Mouse (Mus musculus) adrenal gland, postnatal 4 days (tissue): Measurements from ENCODE around the gene Crebrf. TPM values are rescaled to one million over a fixed set of nuclear protein-coding genes. Genes with fewer than 3 reads are reported as not detected.
A peak's percentile ranks its signal among the peaks of the same experiment; 100 is the strongest.

Source experiments
- DNase-seq, 2 experiments: peaks; one replicate each; pipeline ENCODE4 v3.0.0; 2021 to 2022; ENCODE audit warnings: low spot score in 2 of 2, mixed read lengths in 2 of 2
- total RNA-seq, 2 experiments: library from RNA; stranded (reverse); gene quantifications; 2 replicates each; pipeline ENCODE4 v1.2.3; 2021

The Crebrf gene
- total RNA-seq, 2 experiments from 2014 or later, result 47.5 to 51.9 TPM

- no peak for DNase-seq
These were observed 11.8 kb upstream of the Crebrf start for GRCm38 (mm10) chr17:26703671-26704070.

DNA sequence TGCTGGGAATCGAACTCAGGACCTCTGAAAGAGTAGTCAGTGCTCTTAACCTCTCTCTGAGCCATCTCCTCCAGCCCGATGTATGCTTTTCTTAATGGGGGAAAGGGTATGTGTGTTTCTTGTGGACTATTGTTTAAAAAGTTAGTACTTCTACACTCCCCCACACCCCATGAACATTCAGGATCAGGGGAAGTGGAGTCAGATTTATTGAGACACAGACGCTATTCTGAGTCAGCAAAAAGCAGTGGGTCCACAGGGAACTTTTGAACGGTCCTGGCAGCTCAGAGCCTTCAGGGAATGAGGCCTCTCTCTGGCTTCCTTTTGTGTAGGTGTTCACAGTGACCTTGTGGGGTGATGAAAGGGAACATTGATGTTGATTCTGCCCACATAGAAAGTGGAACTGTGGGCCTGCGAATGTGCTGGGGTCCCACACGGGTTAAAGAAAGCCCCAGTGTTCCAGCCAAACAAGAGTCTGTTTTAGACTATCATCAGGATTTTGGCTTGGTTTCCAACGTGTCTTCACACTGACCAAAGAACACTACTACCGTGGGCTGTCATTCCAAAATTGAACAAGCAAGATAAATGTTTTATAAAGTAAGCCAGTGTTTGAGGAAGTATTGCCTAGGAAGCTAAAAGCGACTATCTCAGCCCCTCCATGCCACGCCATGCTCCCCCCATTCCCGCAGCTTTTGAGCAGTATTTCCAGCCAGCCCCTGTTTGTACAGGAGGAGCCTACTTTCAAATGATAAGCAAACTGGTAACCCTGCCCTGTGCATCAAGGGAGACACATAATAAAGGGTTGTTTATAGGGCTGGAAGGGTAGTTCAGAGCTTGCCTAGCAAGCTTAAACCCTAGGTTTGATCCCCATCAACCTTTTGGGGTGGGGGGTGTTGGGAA is 9.7 kb upstream of the Crebrf start:
- DNase-seq, result no peak

- no peak for DNase-seq
These were observed 8.4 kb upstream of the Crebrf start for GRCm38 (mm10) chr17:26707066-26707465.

- no peak for DNase-seq
These were observed 7.0 kb upstream of the Crebrf start for GRCm38 (mm10) chr17:26708499-26708898.

- DNase-seq, result no peak
These were observed 6.4 kb upstream of the Crebrf start for GRCm38 (mm10) chr17:26708993-26709590.

GRCm38 (mm10) chr17:26710049-26710448 is 5.4 kb upstream of the Crebrf start:
- DNase-seq, result no peak

GRCm38 (mm10) chr17:26715916-26716717 is 667 bp downstream of the Crebrf start:
- DNase-seq, result peak; percentile 83 to 93

DNA sequence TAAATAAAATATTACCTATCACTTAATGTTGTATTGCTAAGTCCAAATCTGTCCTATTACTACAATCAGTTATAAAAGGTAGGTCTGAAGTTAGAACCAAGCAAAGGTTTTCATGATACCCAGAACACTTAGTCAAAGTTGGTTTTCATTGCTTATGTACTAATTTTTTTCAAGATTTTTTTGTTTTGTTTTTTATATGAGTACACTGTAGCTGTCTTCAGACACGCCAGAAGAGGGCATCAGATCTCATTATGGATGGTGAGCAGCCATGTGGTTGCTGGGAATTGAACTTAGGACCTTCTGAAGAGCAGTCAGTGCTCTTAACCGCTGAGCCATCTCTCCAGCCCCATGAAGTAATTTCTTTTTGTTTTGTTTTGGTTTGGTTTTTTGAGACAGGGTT is 2.4 kb downstream of the Crebrf start:
- no peak for DNase-seq

- no peak for DNase-seq
These were observed 4.0 kb downstream of the Crebrf start for GRCm38 (mm10) chr17:26719405-26719804.

DNA sequence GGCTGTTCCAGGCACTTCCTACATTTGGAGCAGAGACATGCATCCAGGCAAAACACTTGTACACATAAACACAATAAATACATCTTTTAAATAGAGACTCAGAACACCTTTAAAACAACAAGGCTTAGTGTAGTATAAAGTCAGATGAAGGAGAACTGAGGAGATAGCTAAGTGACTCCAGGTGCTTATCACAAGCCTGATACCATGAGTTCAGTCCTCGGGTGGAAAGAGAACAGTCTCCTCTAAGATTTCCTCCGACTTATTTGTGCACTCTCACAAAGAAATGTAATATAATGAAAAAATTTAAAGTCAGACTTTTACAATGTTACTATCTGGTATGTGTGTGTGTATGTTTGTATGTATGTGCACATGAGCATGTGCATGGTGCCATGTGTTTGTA is 6.4 kb downstream of the Crebrf start:
- no peak for DNase-seq

DNA sequence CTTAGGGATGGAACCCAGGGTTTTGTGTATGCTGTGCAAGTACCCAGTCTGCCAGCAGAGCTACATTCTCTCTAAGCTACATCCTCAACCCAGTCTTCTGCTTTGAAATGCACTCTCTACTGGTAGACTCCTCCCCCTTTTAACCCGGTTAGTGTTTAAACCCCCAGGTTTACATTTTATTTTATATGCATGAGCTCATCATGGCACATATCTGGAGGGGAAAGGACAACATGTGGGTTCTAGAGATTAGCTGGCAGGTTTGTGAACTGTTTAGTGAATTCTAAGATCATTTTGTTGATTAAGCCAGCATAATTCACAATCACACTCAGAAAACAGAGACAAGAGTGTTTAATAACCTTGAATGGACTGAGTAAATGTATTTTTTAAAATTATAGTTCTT is 9.3 kb downstream of the Crebrf start:
- DNase-seq, result no peak

GRCm38 (mm10) chr17:26726674-26727073 is 11.2 kb downstream of the Crebrf start:
- DNase-seq, result no peak

DNA sequence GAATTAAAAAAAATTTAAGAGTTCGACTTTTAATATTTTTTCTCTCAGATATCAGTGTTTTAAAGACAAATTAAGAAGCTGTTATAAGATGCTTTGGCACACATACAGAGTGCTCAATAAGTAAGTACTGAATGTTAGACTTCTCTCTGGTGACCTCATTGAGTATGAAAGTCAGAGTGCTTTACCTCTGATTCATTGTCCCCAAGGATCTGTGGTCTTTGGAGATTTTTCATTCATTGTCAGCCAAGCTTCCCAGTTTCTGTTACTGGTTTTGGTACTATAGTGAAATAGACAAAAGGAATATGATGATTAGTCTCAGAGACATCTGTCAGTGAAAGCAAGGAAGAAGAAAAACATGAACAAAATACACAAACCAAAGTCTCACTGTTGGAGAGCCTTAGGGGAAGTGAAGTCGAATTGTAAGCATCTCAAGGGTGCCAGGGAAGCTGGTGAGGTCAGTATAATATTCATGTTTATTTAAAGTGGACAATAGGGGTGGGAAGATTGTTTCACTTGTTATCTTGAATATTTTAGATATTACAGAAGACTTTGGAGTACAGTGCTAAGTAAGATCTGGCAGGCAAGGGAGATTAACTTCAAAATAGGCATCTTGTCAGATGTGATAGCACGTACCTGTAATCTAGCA is 11.8 kb downstream of the Crebrf start:
- DNase-seq, result no peak

- no peak for DNase-seq
These were observed 27.1 kb downstream of the Crebrf start for GRCm38 (mm10) chr17:26742581-26742980.

GRCm38 (mm10) chr17:26743294-26743693 is 27.8 kb downstream of the Crebrf start:
- no peak for DNase-seq

GRCm38 (mm10) chr17:26749975-26750374 is 34.5 kb downstream of the Crebrf start:
- no peak for DNase-seq

DNA sequence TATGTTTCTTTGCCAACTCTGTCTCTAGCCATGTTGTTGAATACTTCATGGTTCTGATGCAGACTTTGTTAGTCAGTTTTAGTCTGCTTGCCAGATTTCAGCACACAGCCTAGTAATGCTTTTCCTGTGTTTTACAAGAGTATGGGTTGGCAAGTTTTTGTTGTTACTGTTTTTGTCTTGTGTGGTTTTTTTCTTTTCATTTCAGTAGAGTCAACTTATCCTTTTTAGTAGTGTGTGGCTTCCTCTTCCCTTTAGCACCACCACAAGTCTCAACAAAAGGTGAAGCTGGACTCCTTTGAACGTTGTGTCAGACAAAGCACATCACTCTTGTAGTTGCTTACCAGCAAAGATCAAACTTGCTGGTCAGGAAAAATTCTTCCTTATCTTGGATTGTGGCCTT is 36.8 kb downstream of the Crebrf start:
- DNase-seq, result no peak

- DNase-seq, result no peak
These were observed 38.0 kb downstream of the Crebrf start for GRCm38 (mm10) chr17:26753476-26753875.

- no peak for DNase-seq
These were observed 51.8 kb downstream of the Crebrf start for GRCm38 (mm10) chr17:26767100-26767753.

- DNase-seq, result no peak
These were observed 52.3 kb downstream of the Crebrf start for GRCm38 (mm10) chr17:26767754-26768124.

GRCm38 (mm10) chr17:26776211-26776610 is 60.8 kb downstream of the Crebrf start:
- DNase-seq, result no peak
